Mouse (Mus musculus): ENCODE measurements around the gene Tet2. TPM values are rescaled to one million over a fixed set of nuclear protein-coding genes. Genes with fewer than 3 reads are reported as not detected.

Gene Tet2
- total and polyA plus RNA-seq, 3 experiments: 6.8 to 101 (median 10.9) TPM

DNA sequence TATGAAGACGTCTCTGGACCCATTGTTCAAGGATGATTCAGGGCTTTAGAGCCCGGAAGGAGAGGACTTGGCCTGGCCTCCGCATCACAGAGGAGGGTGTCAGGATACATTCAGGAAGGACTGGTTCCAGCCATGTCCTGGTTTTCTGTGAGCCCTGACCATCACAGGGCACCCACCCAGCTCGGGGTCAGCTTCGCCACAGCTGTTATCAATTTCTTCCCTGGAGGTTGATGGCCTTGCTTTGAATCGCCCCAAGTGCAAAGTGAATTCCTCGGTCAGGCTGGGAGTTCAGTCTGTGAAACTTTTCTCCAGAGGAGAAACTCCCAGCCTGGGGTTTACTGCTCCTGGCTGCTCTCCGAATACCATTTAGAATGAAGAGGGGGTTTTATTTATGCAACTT, 91.0 kb downstream of the Tet2 start:
- Histone ChIP-seq H3K27ac (ENCODE audit: control insufficient read depth, low read depth, low read length) (no peak overlapping the region), H3K9me3 (replicated peaks; ENCODE audit: insufficient read depth, low read length) (no peaks in the 10 kb centered on the region), H3K27me3 (ENCODE audit: control insufficient read depth in 1 of 2, insufficient read depth in 2 of 2, low read length in 2 of 2) (no peaks in the 10 kb centered on the region), H3K79me2 (ENCODE audit: control insufficient read depth, insufficient read depth, low read length, poor library complexity) (no peaks in the 10 kb centered on the region), H3K9ac (ENCODE audit: control insufficient read depth, low read depth, low read length, poor library complexity, severe bottlenecking) (no peak overlapping the region), H3K4me3 (ENCODE audit: control insufficient read depth in 1 of 2, insufficient read depth in 1 of 2, low read depth in 2 of 2, low read length in 2 of 2) (no peak overlapping the region), H3K36me3 (ENCODE audit: control insufficient read depth in 1 of 2, insufficient read depth in 2 of 2, low read length in 2 of 2) (no peaks in the 10 kb centered on the region), H3K4me1 (ENCODE audit: control insufficient read depth in 1 of 2, insufficient read depth in 2 of 2, low read length in 2 of 2) (no peaks in the 10 kb centered on the region)
- no peak for TF ChIP-seq POLR2AphosphoS5 (IDR thresholded peaks at IDR 0.05; ENCODE audit: borderline replicate concordance, low read depth, low read length)
- no peak for TF ChIP-seq GABPA (IDR thresholded peaks at IDR 0.05; ENCODE audit: low read depth, low read length)
- TF ChIP-seq RCOR1 (IDR thresholded peaks at IDR 0.05; ENCODE audit: low read depth, low read length): no peak
- TF ChIP-seq MYB (IDR thresholded peaks at IDR 0.05; ENCODE audit: low read depth, low read length): no peak
- DNase-seq (ENCODE audit: low read depth, low spot score): no peak

DNA sequence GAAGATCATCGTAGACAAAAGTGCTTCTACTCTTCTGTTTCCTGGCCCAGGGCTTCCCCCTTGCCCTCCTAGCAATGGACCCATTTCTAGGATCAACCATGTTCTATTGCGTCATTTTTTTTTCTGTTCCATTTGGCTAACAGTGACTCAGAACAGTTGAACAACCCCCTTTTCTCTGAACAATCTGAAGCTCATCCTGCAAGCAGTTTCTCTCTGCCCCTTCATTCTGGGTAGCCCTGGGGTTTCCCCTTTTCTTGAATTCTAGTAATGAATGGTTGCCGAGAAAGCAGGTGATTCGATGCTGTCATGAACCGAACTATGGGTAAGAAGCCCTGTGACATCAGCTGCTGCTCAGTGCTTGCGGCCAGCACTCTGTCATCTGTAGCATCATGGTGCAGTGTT, 108.0 kb downstream of the Tet2 start:
- Histone ChIP-seq H3K79me2 (ENCODE audit: control insufficient read depth, insufficient read depth, low read length, poor library complexity) (no peaks in the 10 kb centered on the region), H3K36me3 (ENCODE audit: control insufficient read depth in 1 of 2, insufficient read depth in 2 of 2, low read length in 2 of 2) (no peaks in the 10 kb centered on the region), H3K4me3 (ENCODE audit: control insufficient read depth in 1 of 2, insufficient read depth in 1 of 2, low read depth in 2 of 2, low read length in 2 of 2) (no peak overlapping the region), H3K9ac (ENCODE audit: control insufficient read depth, low read depth, low read length, poor library complexity, severe bottlenecking) (no peak overlapping the region), H3K4me1 (ENCODE audit: control insufficient read depth in 1 of 2, insufficient read depth in 2 of 2, low read length in 2 of 2) (no peaks in the 10 kb centered on the region), H3K9me3 (replicated peaks; ENCODE audit: insufficient read depth, low read length) (no peaks in the 10 kb centered on the region), H3K27ac (ENCODE audit: control insufficient read depth, low read depth, low read length) (no peak overlapping the region), H3K27me3 (ENCODE audit: control insufficient read depth in 1 of 2, insufficient read depth in 2 of 2, low read length in 2 of 2) (no peaks in the 10 kb centered on the region)
- no peak for DNase-seq (ENCODE audit: low read depth, low spot score)
- no peak for TF ChIP-seq POLR2AphosphoS2 (IDR thresholded peaks at IDR 0.05; ENCODE audit: low read length)
- no peak for TF ChIP-seq POLR2AphosphoS5 (IDR thresholded peaks at IDR 0.05; ENCODE audit: borderline replicate concordance, low read depth, low read length)
- no peak for TF ChIP-seq MAX (IDR thresholded peaks at IDR 0.05; ENCODE audit: low read length)
- TF ChIP-seq HCFC1 (IDR thresholded peaks at IDR 0.05; ENCODE audit: low read depth, low read length): no peak
- TF ChIP-seq MAZ (IDR thresholded peaks at IDR 0.05; ENCODE audit: low read depth, low read length): no peak
- TF ChIP-seq MXI1 (IDR thresholded peaks at IDR 0.05; ENCODE audit: low read depth, low read length): no peak
- no peak for TF ChIP-seq CTCF (IDR thresholded peaks at IDR 0.05 in 2 of 3, conservative IDR thresholded peaks at IDR 0.05 in 1 of 3; ENCODE audit: control insufficient read depth in 1 of 3, insufficient read depth in 1 of 3, low read depth in 2 of 3, low read length in 3 of 3, poor library complexity in 1 of 3, severe bottlenecking in 1 of 3)
- TF ChIP-seq NELFE (IDR thresholded peaks at IDR 0.05; ENCODE audit: low read depth, low read length): no peak
- TF ChIP-seq TAL1 (IDR thresholded peaks at IDR 0.05; ENCODE audit: low read length): no peak
- TF ChIP-seq USF2 (IDR thresholded peaks at IDR 0.05; ENCODE audit: borderline replicate concordance in 1 of 2, insufficient read depth in 1 of 2, low read depth in 1 of 2, low read length in 2 of 2): no peak
- no peak for TF ChIP-seq BHLHE40 (IDR thresholded peaks at IDR 0.05; ENCODE audit: borderline replicate concordance, low read depth, low read length)

DNA sequence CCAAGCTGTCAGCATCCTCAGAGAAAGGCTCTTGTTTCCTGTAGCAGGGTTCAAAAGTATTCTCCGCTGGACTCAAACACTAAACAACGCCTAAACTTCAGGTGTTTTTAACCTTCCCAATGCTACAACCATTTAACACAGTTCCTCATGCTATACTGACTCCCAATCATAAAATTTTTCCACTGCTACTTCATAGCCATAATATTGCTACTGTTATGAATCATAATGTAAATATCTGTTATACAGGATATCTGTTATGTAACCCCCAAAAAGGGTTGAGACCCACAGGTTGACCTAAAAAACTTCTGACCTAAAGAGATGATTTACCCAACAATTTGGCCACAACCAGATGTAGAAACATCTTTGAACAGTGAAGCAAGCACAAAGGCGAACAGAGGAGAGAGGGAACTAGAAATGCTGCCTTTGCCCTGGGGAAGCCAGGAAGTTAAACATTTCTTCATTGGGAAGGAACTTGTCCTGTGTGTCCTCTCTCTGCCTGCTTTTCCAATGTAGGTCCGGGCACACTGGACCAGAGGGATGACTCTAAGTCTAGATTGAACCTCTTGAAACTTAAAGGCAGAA, 108.6 kb downstream of the Tet2 start:
- no peak for DNase-seq (ENCODE audit: low read depth, low spot score)
- Histone ChIP-seq H3K27me3 (ENCODE audit: control insufficient read depth in 1 of 2, insufficient read depth in 2 of 2, low read length in 2 of 2) (no peaks in the 10 kb centered on the region), H3K9ac (ENCODE audit: control insufficient read depth, low read depth, low read length, poor library complexity, severe bottlenecking) (no peak overlapping the region), H3K79me2 (ENCODE audit: control insufficient read depth, insufficient read depth, low read length, poor library complexity) (no peaks in the 10 kb centered on the region), H3K27ac (ENCODE audit: control insufficient read depth, low read depth, low read length) (no peak overlapping the region), H3K4me3 (ENCODE audit: control insufficient read depth in 1 of 2, insufficient read depth in 1 of 2, low read depth in 2 of 2, low read length in 2 of 2) (no peak overlapping the region), H3K36me3 (ENCODE audit: control insufficient read depth in 1 of 2, insufficient read depth in 2 of 2, low read length in 2 of 2) (no peaks in the 10 kb centered on the region), H3K9me3 (replicated peaks; ENCODE audit: insufficient read depth, low read length) (no peaks in the 10 kb centered on the region), H3K4me1 (ENCODE audit: control insufficient read depth in 1 of 2, insufficient read depth in 2 of 2, low read length in 2 of 2) (no peaks in the 10 kb centered on the region)
- TF ChIP-seq POLR2AphosphoS2 (IDR thresholded peaks at IDR 0.05; ENCODE audit: low read length) (no peak), NRF1 (IDR thresholded peaks at IDR 0.05; ENCODE audit: insufficient read depth, low read depth, low read length, poor library complexity, severe bottlenecking) (no peak), SMC3 (IDR thresholded peaks at IDR 0.05; ENCODE audit: low read depth, low read length) (no peak), E2F4 (IDR thresholded peaks at IDR 0.05; ENCODE audit: borderline replicate concordance, low read depth, low read length) (no peak), ZKSCAN1 (IDR thresholded peaks at IDR 0.05; ENCODE audit: low read depth, low read length) (no peak), MAX (IDR thresholded peaks at IDR 0.05; ENCODE audit: low read length) (no peak), ETS1 (IDR thresholded peaks at IDR 0.05; ENCODE audit: low read depth, low read length) (no peak), BHLHE40 (IDR thresholded peaks at IDR 0.05; ENCODE audit: borderline replicate concordance, low read depth, low read length) (no peak), KAT2A (conservative IDR thresholded peaks at IDR 0.05; ENCODE audit: low read depth, low read length) (no peak), USF2 (IDR thresholded peaks at IDR 0.05; ENCODE audit: borderline replicate concordance in 1 of 2, insufficient read depth in 1 of 2, low read depth in 1 of 2, low read length in 2 of 2) (no peak), GATA1 (IDR thresholded peaks at IDR 0.05; ENCODE audit: low read depth, low read length) (no peak), ZMIZ1 (IDR thresholded peaks at IDR 0.05; ENCODE audit: low read depth, low read length) (no peak), UBTF (IDR thresholded peaks at IDR 0.05; ENCODE audit: borderline replicate concordance, insufficient read depth, low read depth, low read length) (no peak), MEF2A (IDR thresholded peaks at IDR 0.05; ENCODE audit: extremely low read depth, insufficient replicate concordance, low read depth, low read length, poor library complexity, severe bottlenecking) (no peak)
